9 mouse cellular contexts compared by ENCODE assay signal in genomic region chr9:66294980-66295410, GRCm38 (mm10). TPM values are rescaled to one million over a fixed set of nuclear protein-coding genes. Genes with fewer than 3 reads are reported as not detected.
DNase-seq lines count a peak whose midpoint lies in the region; ATAC-seq and TF ChIP-seq lines count a peak whose summit lies in the region.
"Had no signal": no experiment of that assay in that cellular context is flagged by ENCODE, and none has a peak within 500 bp of the region (broad histone marks: within the 10 kb centered on the region; RNA-seq: fewer than 3 reads in every experiment).

No protein-coding gene starts in this region.

- no peak overlapping the region for H3K4me2 ChIP-seq in forebrain, embryonic 13.5 days
- no peak overlapping the region for H3K4me2 ChIP-seq in forebrain, embryonic 12.5 days
- peak overlapping the region; percentile 22; the same call in 1 of the 2 replicates for H3K4me2 ChIP-seq in heart, embryonic 14.5 days (ENCODE audit: low read length)
- no peak overlapping the region for H3K4me2 ChIP-seq in liver, postnatal 0 days (ENCODE audit: low read depth, low read length)

- 15% methylated on average over 3 of the region's 3 CpGs for WGBS in forebrain, embryonic 13.5 days
- WGBS in forebrain, embryonic 12.5 days = 17% methylated on average over 3 of the region's 3 CpGs
- WGBS in heart, embryonic 14.5 days = 0% methylated on average over 3 of the region's 3 CpGs
- WGBS in liver, postnatal 0 days (ENCODE audit: insufficient replicate concordance) = 0% methylated on average over 3 of the region's 3 CpGs

- H3K9ac ChIP-seq in forebrain, embryonic 13.5 days = no peak overlapping the region
- no peak overlapping the region for H3K9ac ChIP-seq in forebrain, embryonic 12.5 days
- H3K9ac ChIP-seq in heart, embryonic 14.5 days (ENCODE audit: low read length) = no peak overlapping the region
- H3K9ac ChIP-seq in liver, postnatal 0 days (replicated peaks) = 0 out of 2 replicates have a peak overlapping the region, but pooled peaks have one; percentile 2

- TF ChIP-seq CTCF in liver, postnatal 0 days (IDR thresholded peaks at IDR 0.05; ENCODE audit: low read depth) = no peak

- peak; percentile 100 for DNase-seq in MEL-GATA-1-ER (ENCODE audit: extremely low read depth, low read depth)
- DNase-seq in liver, postnatal 0 days = peak; percentile 65
- no peak for DNase-seq in thymus, postnatal 36 days
- no peak for DNase-seq in left cerebral cortex, adult 8-10 months (ENCODE audit: low spot score in 2 of 2)

- TF ChIP-seq EP300 in liver, postnatal 0 days (IDR thresholded peaks at IDR 0.05; ENCODE audit: low read depth) = peak; percentile 52

- H3K36me3 ChIP-seq in forebrain, embryonic 13.5 days (ENCODE audit: poor library complexity, severe bottlenecking) = no peaks in the 10 kb centered on the region
- no peaks in the 10 kb centered on the region for H3K36me3 ChIP-seq in forebrain, embryonic 12.5 days (replicated peaks)
- no peaks in the 10 kb centered on the region for H3K36me3 ChIP-seq in heart, embryonic 14.5 days (ENCODE audit: control insufficient read depth, insufficient read depth, low read length)
- H3K36me3 ChIP-seq in liver, postnatal 0 days (replicated peaks; ENCODE audit: insufficient read depth, low read length) = no peaks in the 10 kb centered on the region

- no peak for ATAC-seq in forebrain, embryonic 13.5 days
- no peak for ATAC-seq in forebrain, embryonic 12.5 days (ENCODE audit: low FRiP score)
- ATAC-seq in heart, embryonic 14.5 days (ENCODE audit: insufficient number of reproducible peaks, insufficient read depth, low FRiP score, low read depth) = peak; percentile 91
- peak; percentile 71 for ATAC-seq in liver, postnatal 0 days
- ATAC-seq in cerebellum, adult (ENCODE audit: insufficient number of reproducible peaks, low FRiP score, low TSS enrichment) = no peak

- 0 out of 2 replicates have a peak overlapping the region, but pooled peaks have one; percentile 16 for H3K27ac ChIP-seq in forebrain, embryonic 13.5 days
- H3K27ac ChIP-seq in forebrain, embryonic 12.5 days = no peak overlapping the region
- H3K27ac ChIP-seq in heart, embryonic 14.5 days (replicated peaks in 1 of 2; ENCODE audit: control insufficient read depth in 1 of 2, insufficient read depth in 1 of 2, low read depth in 2 of 2, low read length in 2 of 2) = peak overlapping the region; percentile 54 to 64
- H3K27ac ChIP-seq in liver, postnatal 0 days (ENCODE audit: low read depth) = no peak overlapping the region

- peaks cover 6% of the 10 kb centered on the region for H3K4me1 ChIP-seq in forebrain, embryonic 13.5 days
- peaks cover 18% of the 10 kb centered on the region for H3K4me1 ChIP-seq in forebrain, embryonic 12.5 days
- peaks cover 15 to 27% of the 10 kb centered on the region in 2 experiments for H3K4me1 ChIP-seq in heart, embryonic 14.5 days (ENCODE audit: control insufficient read depth in 2 of 2, insufficient read depth in 2 of 2, low read length in 2 of 2)
- peaks cover 12% of the 10 kb centered on the region for H3K4me1 ChIP-seq in liver, postnatal 0 days (ENCODE audit: insufficient read depth)

- no peaks in the 10 kb centered on the region for H3K9me3 ChIP-seq in forebrain, embryonic 13.5 days (replicated peaks)
- no peaks in the 10 kb centered on the region for H3K9me3 ChIP-seq in forebrain, embryonic 12.5 days
- H3K9me3 ChIP-seq in heart, embryonic 14.5 days (ENCODE audit: control insufficient read depth, low read length) = peaks cover 5% of the 10 kb centered on the region; the same call in 1 of the 2 replicates
- H3K9me3 ChIP-seq in liver, postnatal 0 days (ENCODE audit: low read length) = no peaks in the 10 kb centered on the region

- no peak overlapping the region for H3K4me3 ChIP-seq in forebrain, embryonic 13.5 days
- no peak overlapping the region for H3K4me3 ChIP-seq in forebrain, embryonic 12.5 days (replicated peaks)
- no peak overlapping the region for H3K4me3 ChIP-seq in heart, embryonic 14.5 days (ENCODE audit: control insufficient read depth in 1 of 2, insufficient read depth in 1 of 2, low read depth in 1 of 2, low read length in 2 of 2)
- no peak overlapping the region for H3K4me3 ChIP-seq in liver, postnatal 0 days (ENCODE audit: low read depth, low read length)
- H3K4me3 ChIP-seq: erythroblast, embryonic 14.5 days had no signal

- H3K27me3 ChIP-seq in forebrain, embryonic 13.5 days = no peaks in the 10 kb centered on the region
- no peaks in the 10 kb centered on the region for H3K27me3 ChIP-seq in forebrain, embryonic 12.5 days
- H3K27me3 ChIP-seq in heart, embryonic 14.5 days (ENCODE audit: control insufficient read depth, insufficient read depth, low read length) = no peaks in the 10 kb centered on the region
- no peaks in the 10 kb centered on the region for H3K27me3 ChIP-seq in liver, postnatal 0 days (ENCODE audit: insufficient read depth, low read length)

RNA-seq across cellular contexts. Expression of gene Herc1, which starts 55.3 kb away (rescaled TPM):
- polyA plus RNA-seq in forebrain, embryonic 13.5 days (2015; fragmentation: Nextera tagmentation; extraction: Ambion mirVana) = 43.1 and 47.2 TPM in 2 replicates
- polyA plus RNA-seq in forebrain, embryonic 12.5 days (2016; fragmentation: Nextera tagmentation; extraction: Ambion mirVana) = 50.9 and 54.9 TPM in 2 replicates
- 22.7 and 23.1 TPM in 2 replicates for polyA plus RNA-seq in heart, embryonic 14.5 days (2014; fragmentation: Nextera tagmentation; extraction: Ambion mirVana)
- polyA plus RNA-seq in liver, postnatal 0 days (2015; fragmentation: Nextera tagmentation; extraction: Ambion mirVana) = 11.9 and 13.9 TPM in 2 replicates
- total RNA-seq in left cerebral cortex, adult 8-10 months (2022) = 100 to 1,000 TPM; 106 to 127 (median 112) TPM

Comparison
In these comparisons a context has a peak if more than half of its experiments do, and no peak if none do; other contexts are left out.
1. H3K27ac ChIP-seq: peak in forebrain, embryonic 13.5 days (single experiment) and heart, embryonic 14.5 days (2 of 2); none in forebrain, embryonic 12.5 days (single experiment) and liver, postnatal 0 days (single experiment).
2. ATAC-seq: peak in heart, embryonic 14.5 days (single experiment) and liver, postnatal 0 days (single experiment); none in forebrain, embryonic 13.5 days (single experiment), forebrain, embryonic 12.5 days (single experiment) and cerebellum, adult (single experiment).
3. DNase-seq: peak in MEL-GATA-1-ER (single experiment) and liver, postnatal 0 days (single experiment); none in thymus, postnatal 36 days (0 of 2) and left cerebral cortex, adult 8-10 months (0 of 2).